Mouse (Mus musculus): ENCODE results near the gene Higd2a.

The Higd2a gene

DNA sequence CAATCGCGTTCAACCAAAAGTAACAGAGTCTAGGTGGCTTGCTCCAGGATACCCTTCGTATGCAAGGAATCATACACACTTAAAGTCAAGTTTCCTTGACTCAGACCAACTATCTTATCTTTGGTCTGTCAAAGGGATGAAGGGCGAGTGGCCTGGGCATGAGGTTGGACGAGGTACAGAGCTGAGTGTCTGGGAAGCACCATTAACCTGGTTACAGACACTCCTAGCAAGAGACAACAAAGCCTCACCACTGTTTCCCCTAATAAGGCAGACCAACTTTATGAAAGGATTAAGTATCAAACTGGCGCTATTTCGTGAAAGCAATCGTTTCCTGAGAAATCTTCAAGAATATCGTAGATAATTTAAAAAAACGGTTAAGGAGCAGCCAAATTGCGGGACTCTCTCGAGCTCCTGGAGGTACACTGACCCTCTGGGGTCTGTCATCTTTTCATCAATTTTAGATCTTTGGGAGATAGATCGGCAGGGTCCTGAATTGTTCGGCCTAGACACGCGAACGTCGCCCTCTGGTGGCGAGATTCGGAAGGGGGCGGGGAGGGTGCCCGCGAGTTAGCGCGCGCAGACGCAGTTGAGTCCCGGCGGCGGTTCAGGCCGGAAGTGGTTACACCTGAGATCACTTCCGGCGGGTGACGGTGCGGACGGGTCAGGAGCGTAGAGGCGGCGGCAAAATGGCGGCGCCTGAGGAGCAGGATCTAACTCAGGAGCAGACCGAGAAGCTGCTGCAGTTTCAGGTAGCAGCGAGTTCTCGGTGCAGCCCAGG is 31.3 kb downstream of the Higd2a start, which contains the start of gene Faf2:
Faf2 (plus strand) TSS at position 630 of the 778 bp plus-strand sequence.
- peak; percentile 97 to 98 for DNase-seq (ENCODE audit: low spot score in 2 of 2)

DNA sequence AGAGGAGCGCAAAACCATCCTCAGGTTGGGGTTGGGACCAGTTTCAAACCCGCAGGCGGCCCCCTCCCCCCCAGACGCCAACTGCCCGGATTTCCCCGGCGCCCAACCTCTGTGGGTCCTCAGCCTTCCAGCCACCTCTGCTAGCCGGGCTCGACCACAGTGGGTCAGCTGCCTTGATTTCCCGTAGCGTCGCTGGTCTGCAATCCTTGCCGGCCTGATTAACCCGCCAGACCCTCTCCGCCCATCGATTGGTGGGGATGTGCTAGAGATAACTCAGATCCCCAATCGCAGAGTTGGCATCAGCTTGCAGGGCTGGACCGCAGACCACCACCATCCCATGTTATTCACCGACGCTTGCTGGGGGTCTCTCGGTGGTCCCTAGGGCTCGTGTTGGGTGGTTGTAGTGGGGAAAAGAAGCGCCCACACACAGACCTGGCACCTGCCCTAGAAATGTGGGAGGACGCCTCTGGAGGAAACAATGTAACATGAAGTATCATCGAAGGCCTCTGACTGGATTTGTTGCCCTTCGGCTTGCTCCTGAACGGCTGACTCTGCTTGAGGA is 32.0 kb downstream of the Higd2a start:
- DNase-seq (ENCODE audit: low spot score in 2 of 2): no peak

DNA sequence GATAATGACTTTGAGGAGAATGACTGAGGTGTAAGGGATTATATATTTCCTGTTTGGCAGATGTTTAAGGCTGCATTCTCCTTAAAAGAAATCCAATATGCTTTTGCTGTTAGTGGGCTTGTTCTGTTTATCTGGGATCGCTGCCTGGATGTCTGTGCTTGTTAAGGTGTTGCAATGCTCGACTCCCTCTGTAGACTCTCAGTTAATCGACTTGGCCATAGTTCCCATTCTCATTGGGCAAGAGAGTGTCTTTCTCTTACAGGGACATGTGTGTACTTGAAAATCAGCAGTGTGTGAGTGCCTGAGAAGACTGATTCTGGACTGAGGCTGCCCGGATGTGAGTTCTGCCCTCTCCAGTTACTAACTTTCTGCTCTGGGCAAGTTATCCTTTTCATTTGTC is 39.1 kb downstream of the Higd2a start:
- no peak for DNase-seq (ENCODE audit: low spot score in 2 of 2)

DNA sequence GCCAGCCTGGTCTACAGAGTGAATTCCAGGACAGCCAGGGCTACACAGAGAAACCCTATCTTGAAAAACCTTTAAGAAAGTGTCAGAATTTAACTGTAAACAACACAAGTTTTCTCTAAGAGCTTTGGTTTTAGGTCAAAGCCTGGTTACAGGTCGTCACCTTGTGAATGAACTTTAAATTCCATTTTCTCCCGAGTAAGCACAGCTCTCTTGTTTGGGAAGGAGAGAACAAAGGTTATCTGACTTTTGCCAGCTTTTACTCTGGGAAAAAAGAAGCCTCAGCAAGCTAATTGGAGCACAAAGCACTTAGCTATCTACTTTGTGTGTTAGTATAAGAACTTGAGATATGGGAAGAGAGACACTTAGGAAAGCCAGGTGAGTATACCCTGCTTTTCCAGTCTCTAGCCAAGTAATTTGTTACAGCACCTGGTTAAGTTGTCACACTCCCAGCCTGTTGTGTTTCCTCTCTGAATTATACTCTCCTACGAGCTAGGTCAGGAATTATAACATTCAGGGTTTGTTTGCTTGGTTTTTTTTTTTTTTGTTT is 42.8 kb downstream of the Higd2a start:
- DNase-seq (ENCODE audit: low spot score in 2 of 2): no peak

DNA sequence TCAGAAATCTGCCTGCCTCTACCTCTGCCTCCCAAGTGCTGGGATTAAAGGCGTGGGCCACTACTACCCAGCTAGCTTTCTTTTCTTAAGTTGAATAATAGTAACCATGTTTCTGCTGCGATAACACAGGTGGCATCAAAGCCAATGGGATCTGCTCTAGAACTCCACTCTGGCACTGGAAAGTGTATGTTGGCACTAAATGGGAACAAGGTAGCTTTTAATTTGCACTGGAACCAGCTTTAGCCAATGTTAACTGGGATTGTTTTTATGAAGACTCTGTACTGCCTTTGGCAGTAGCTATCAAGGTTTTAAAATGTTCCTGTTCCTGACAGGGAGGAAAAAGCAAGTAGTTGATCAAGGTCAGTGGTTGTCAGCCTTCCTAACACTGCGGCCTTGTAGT is 45.0 kb downstream of the Higd2a start:
- DNase-seq (ENCODE audit: low spot score in 2 of 2): no peak
